Mouse (Mus musculus): ENCODE measurements around the gene Med12l.
"Not testable (repeated sequence)": the region's sequence is repeated elsewhere in the genome, so short reads cannot be mapped to it uniquely, and the experiment has no call there.

Gene Med12l

DNA sequence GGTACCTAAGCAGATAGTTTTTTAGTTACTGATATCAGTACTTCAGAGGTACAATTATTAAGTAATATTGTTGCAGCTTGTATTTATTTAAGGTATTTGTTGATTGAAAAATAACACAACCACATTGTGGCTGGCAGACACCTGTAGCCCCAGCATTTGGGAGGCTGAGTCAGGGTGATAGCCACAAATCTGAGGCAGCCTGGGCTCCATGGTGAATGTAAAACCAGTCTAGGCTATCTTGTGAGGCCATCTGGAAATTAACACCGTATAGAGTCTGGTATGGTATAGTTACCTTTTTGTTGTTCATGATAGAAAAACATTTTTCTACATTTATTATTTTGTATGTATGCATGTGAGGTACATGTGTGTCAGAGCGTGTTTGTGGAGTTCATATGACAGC lies 96.5 kb downstream of the Med12l start:
- DNase-seq = no peak

GRCm38 (mm10) chr3:59104462-59104861 lies 98.8 kb downstream of the Med12l start:
- DNase-seq = no peak

DNA sequence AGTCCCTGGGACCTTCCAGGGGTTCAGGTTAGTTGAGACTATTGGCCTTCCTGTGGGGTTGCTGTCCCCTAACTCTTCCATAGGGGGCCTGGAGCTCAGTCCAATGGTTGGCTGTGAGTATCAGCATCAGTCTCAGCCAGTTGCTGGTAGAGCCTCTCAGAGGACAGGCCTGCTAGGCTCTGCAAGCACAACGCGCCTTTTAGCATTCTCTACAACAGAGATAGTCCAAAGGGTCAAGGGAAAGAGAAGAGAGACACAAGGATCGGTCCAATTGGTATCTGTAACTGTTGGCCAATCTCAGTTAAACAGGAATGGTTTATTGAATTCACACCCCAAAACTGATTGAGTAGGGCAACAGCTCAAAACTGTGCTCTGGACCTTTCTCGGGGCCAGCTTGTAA lies 101.8 kb downstream of the Med12l start:
- no peak for DNase-seq

DNA sequence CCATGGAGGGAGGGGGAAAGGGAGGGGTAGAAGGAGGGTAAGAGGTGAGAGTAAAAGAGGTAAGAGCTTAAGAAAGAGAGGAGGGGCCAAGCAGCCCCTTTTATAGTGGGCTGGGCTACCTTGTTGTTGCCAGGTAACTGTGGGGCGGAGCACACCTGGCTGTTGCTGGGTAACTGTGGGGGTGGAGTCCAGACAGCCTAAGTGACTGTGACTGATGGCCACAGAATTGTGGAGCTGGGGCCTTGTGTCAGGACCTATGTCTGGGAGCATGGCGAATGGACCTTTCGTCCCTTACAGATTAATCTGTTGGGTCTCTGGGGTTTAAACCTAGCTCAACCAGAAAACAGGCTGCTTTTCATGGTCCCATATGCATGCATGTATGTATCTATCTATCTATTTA lies 104.2 kb downstream of the Med12l start:
- DNase-seq = not testable (repeated sequence)

- DNase-seq = no peak
These were observed 106.3 kb downstream of the Med12l start for GRCm38 (mm10) chr3:59111944-59112343.

DNA sequence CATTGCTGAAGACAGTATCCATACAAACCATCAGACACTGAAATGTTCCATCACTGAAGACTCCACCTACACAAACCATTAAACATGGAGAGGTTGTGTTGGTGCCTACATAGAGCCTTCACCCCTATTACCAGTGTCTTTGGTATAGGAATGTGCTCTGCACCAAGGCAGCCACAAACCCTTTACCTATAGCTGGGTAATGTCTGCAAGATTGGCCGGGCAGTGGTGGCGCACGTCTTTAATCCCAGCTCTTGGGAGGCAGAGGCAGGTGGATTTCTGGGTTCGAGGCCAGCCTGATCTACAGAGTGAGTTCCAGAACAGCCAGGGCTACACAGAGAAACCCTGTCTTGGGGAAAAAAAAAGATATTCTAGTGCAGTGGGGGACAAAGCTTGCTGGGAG lies 107.7 kb downstream of the Med12l start:
- DNase-seq = not testable (repeated sequence)

GRCm38 (mm10) chr3:59113973-59114517 lies 108.4 kb downstream of the Med12l start:
- DNase-seq = no peak

DNA sequence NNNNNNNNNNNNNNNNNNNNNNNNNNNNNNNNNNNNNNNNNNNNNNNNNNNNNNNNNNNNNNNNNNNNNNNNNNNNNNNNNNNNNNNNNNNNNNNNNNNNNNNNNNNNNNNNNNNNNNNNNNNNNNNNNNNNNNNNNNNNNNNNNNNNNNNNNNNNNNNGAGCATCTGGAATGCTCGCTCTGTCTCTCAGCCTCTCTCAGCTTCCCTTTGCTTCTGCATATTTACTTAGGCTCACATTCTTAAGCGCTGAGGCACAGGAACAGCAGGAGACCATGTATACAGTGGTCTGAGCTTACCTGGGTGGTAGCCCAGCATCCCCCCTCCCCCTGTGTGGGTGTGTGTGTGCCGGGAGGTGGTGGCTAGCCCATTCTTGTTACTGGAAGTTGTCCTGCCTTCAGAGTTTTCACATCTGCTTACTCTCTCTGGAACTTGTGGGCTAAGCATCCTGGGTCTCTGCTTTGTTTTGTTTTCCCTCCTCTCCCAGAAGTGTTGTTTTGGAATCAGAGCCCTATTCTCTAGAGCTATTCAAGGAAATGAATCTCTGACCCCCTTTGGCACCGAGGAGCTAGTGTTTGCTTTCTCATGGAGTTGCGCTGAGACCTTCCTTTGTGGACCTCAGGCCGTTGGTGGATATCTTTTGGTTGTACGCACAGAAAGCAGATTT lies 115.6 kb downstream of the Med12l start:
- DNase-seq = no peak

DNA sequence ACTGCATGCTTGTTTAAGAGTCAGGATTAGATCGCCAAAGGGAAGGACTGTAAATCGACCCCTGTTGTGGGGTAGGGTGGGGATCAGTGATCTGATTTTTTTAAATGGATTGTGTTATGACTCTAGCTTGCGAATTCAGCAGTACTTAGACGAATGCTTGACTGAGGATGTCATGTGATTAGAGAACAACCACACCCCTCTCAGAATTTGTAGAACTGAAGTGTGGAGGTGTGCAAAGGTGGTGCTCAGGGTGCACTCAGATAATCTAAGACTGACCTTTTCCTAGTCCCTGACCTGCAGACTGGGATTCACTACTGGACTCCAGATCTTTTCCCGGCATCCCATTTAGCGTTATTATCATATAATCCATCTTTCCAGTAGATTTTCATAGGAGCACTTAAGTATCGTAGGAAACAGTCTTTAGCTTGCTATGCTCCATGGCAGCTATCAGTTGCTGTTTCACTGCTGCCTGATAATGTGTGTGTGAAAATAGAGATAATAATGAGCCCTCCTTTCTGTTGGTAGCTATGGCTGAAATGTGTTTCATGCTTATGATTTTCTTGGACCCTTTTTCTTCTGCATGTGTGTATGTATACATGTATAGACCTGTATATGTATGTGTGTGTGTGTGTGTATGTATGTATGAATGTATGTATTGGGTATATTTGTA lies 116.3 kb downstream of the Med12l start:
- DNase-seq = no peak

GRCm38 (mm10) chr3:59125022-59125421 lies 119.4 kb downstream of the Med12l start:
- DNase-seq = no peak

GRCm38 (mm10) chr3:59125783-59126555 lies 120.3 kb downstream of the Med12l start:
- no peak for DNase-seq

DNA sequence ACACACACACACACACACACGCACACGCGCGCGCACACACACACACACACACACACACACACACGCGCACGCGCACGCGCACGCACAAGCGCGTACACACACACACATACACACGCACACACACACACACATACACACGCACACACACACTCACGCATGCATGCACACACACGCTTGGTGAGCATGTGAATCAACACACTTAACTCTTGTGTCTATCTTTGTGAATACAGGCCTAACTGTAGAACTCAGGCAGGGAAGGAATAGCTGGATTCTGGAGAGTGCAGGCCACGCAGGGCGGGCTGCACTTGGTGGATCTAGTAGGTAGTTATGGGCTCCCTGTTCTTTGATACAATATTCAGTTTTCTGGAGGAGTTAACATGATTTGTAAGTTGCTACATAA lies 123.1 kb downstream of the Med12l start:
- DNase-seq = no peak

DNA sequence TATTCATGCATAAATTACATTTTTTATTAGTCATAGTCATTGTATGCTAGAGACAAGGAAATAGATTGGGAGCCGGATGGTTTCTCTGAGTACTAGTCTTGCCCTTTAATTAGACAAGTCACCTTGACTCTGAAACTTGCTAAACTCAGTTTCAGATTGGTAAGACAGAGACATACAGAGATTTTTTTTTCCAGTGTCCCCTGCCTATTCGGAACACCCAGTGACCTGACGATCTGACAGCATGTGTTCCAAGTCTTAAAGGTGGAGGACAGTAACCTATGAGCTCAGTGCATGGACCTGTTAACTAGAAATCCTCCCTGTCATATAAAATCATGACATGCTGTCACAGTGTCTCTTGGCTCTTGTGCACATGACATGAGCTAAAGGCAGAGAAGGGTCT lies 123.9 kb downstream of the Med12l start:
- DNase-seq = no peak

DNA sequence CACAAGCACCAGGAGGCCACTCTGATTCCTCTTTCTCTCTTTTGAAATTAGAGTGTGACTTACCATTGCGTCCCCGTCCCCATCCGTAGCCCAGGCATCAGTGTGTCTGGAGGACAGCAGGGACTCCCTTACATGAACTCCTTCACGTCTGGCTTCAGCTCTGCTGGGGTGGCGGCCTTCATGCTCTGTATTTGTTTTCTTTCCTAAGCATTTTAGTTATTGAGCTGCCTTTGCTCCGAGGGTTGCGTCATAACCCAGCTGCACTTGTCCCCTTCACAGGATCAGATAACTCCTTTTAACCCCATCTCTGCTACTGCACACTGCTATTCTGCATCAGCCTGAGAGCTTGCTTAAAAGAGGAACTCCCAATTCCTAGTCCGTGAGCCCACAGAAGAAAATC lies 124.8 kb downstream of the Med12l start:
- no peak for DNase-seq

GRCm38 (mm10) chr3:59131081-59131480 lies 125.5 kb downstream of the Med12l start:
- DNase-seq = no peak

- DNase-seq = no peak
These were observed 126.3 kb downstream of the Med12l start for GRCm38 (mm10) chr3:59131966-59132365.

GRCm38 (mm10) chr3:59133189-59133588 lies 127.6 kb downstream of the Med12l start:
- no peak for DNase-seq

GRCm38 (mm10) chr3:59135911-59136653 lies 130.5 kb downstream of the Med12l start:
- peak in 1 of 2 experiments; percentile 15 for DNase-seq

- DNase-seq = no peak
These were observed 133.4 kb downstream of the Med12l start for GRCm38 (mm10) chr3:59138946-59139468.

- DNase-seq = no peak
These were observed 134.0 kb downstream of the Med12l start for GRCm38 (mm10) chr3:59139651-59140051.

- no peak for DNase-seq
These were observed 134.5 kb downstream of the Med12l start for GRCm38 (mm10) chr3:59140115-59140514.

- not testable (repeated sequence) for DNase-seq
These were observed 135.3 kb downstream of the Med12l start for GRCm38 (mm10) chr3:59140941-59141340.

All from cerebellum, postnatal 10 days (tissue).